Mouse (Mus musculus): ENCODE results near the gene Fam222a. TPM values are rescaled to one million over a fixed set of nuclear protein-coding genes. Genes with fewer than 3 reads are reported as not detected.

Fam222a gene
- polyA plus RNA-seq, 1 experiment = 3.4 TPM

- H3K27me3 ChIP-seq (ENCODE audit: control insufficient read depth, insufficient read depth, low read length, poor library complexity, severe bottlenecking) = no peaks in the 10 kb centered on the region
- no peak overlapping the region for H3K4me3 ChIP-seq (ENCODE audit: low read depth, low read length)
- no peak overlapping the region for H3K9ac ChIP-seq (ENCODE audit: low read depth, poor library complexity, severe bottlenecking)
- peaks cover 17% of the 10 kb centered on the region for H3K4me1 ChIP-seq (ENCODE audit: control insufficient read depth, insufficient read depth, low read length)
- H3K36me3 ChIP-seq (ENCODE audit: control insufficient read depth, insufficient read depth, low read length, poor library complexity, severe bottlenecking) = no peaks in the 10 kb centered on the region
- TF ChIP-seq POLR2A (IDR thresholded peaks at IDR 0.05; ENCODE audit: insufficient read depth, low read length) = no peak
- TF ChIP-seq EP300 (IDR thresholded peaks at IDR 0.05; ENCODE audit: insufficient read depth, low read depth, low read length) = no peak
- no peak for TF ChIP-seq CTCF (IDR thresholded peaks at IDR 0.05; ENCODE audit: low read depth, low read length)
- no peak overlapping the region for H3K27ac ChIP-seq (ENCODE audit: insufficient read depth, low read length)
- no peaks in the 10 kb centered on the region for H3K9me3 ChIP-seq (replicated peaks; ENCODE audit: control insufficient read depth, insufficient read depth, low read length, poor library complexity, severe bottlenecking)
Observed at GRCm38 (mm10) chr5:114575986-114576605, 8.3 kb downstream of the Fam222a start.

- H3K27me3 ChIP-seq (ENCODE audit: control insufficient read depth, insufficient read depth, low read length, poor library complexity, severe bottlenecking) = no peaks in the 10 kb centered on the region
- H3K27ac ChIP-seq (ENCODE audit: insufficient read depth, low read length) = no peak overlapping the region
- TF ChIP-seq EP300 (IDR thresholded peaks at IDR 0.05; ENCODE audit: insufficient read depth, low read depth, low read length) (no peak), CTCF (IDR thresholded peaks at IDR 0.05; ENCODE audit: low read depth, low read length) (no peak), POLR2A (IDR thresholded peaks at IDR 0.05; ENCODE audit: insufficient read depth, low read length) (no peak)
- H3K36me3 ChIP-seq (ENCODE audit: control insufficient read depth, insufficient read depth, low read length, poor library complexity, severe bottlenecking) = no peaks in the 10 kb centered on the region
- H3K9me3 ChIP-seq (replicated peaks; ENCODE audit: control insufficient read depth, insufficient read depth, low read length, poor library complexity, severe bottlenecking) = no peaks in the 10 kb centered on the region
- peaks cover 4% of the 10 kb centered on the region for H3K4me1 ChIP-seq (ENCODE audit: control insufficient read depth, insufficient read depth, low read length)
- no peak overlapping the region for H3K9ac ChIP-seq (ENCODE audit: low read depth, poor library complexity, severe bottlenecking)
- no peak overlapping the region; the same call in 1 of the 2 replicates for H3K4me3 ChIP-seq (ENCODE audit: low read depth, low read length)
Observed at GRCm38 (mm10) chr5:114578361-114578760, 10.5 kb downstream of the Fam222a start.

GRCm38 (mm10) chr5:114579714-114580357, 12.0 kb downstream of the Fam222a start:
- H3K9me3 ChIP-seq (replicated peaks; ENCODE audit: control insufficient read depth, insufficient read depth, low read length, poor library complexity, severe bottlenecking) = no peaks in the 10 kb centered on the region
- no peak overlapping the region for H3K4me3 ChIP-seq (ENCODE audit: low read depth, low read length)
- no peaks in the 10 kb centered on the region for H3K4me1 ChIP-seq (ENCODE audit: control insufficient read depth, insufficient read depth, low read length)
- H3K27me3 ChIP-seq (ENCODE audit: control insufficient read depth, insufficient read depth, low read length, poor library complexity, severe bottlenecking) = no peaks in the 10 kb centered on the region
- no peaks in the 10 kb centered on the region for H3K36me3 ChIP-seq (ENCODE audit: control insufficient read depth, insufficient read depth, low read length, poor library complexity, severe bottlenecking)
- no peak overlapping the region for H3K27ac ChIP-seq (ENCODE audit: insufficient read depth, low read length)
- TF ChIP-seq EP300 (IDR thresholded peaks at IDR 0.05; ENCODE audit: insufficient read depth, low read depth, low read length) (no peak), POLR2A (IDR thresholded peaks at IDR 0.05; ENCODE audit: insufficient read depth, low read length) (no peak), CTCF (IDR thresholded peaks at IDR 0.05; ENCODE audit: low read depth, low read length) (no peak)
- H3K9ac ChIP-seq (ENCODE audit: low read depth, poor library complexity, severe bottlenecking) = no peak overlapping the region

- H3K27ac ChIP-seq (ENCODE audit: insufficient read depth, low read length) = no peak overlapping the region
Observed at GRCm38 (mm10) chr5:114581486-114581885, 13.7 kb downstream of the Fam222a start.

GRCm38 (mm10) chr5:114583046-114583445, 15.2 kb downstream of the Fam222a start:
- no peak overlapping the region for H3K27ac ChIP-seq (ENCODE audit: insufficient read depth, low read length)

More at GRCm38 (mm10) chr5:114581486-114581885, 13.7 kb downstream of the Fam222a start:
- TF ChIP-seq CTCF (IDR thresholded peaks at IDR 0.05; ENCODE audit: low read depth, low read length) (no peak), EP300 (IDR thresholded peaks at IDR 0.05; ENCODE audit: insufficient read depth, low read depth, low read length) (no peak), POLR2A (IDR thresholded peaks at IDR 0.05; ENCODE audit: insufficient read depth, low read length) (no peak)
- H3K4me3 ChIP-seq (ENCODE audit: low read depth, low read length) = no peak overlapping the region
- no peaks in the 10 kb centered on the region for H3K9me3 ChIP-seq (replicated peaks; ENCODE audit: control insufficient read depth, insufficient read depth, low read length, poor library complexity, severe bottlenecking)
- H3K4me1 ChIP-seq (ENCODE audit: control insufficient read depth, insufficient read depth, low read length) = no peaks in the 10 kb centered on the region
- no peaks in the 10 kb centered on the region for H3K27me3 ChIP-seq (ENCODE audit: control insufficient read depth, insufficient read depth, low read length, poor library complexity, severe bottlenecking)
- no peak overlapping the region for H3K9ac ChIP-seq (ENCODE audit: low read depth, poor library complexity, severe bottlenecking)
- no peaks in the 10 kb centered on the region for H3K36me3 ChIP-seq (ENCODE audit: control insufficient read depth, insufficient read depth, low read length, poor library complexity, severe bottlenecking)

More at GRCm38 (mm10) chr5:114583046-114583445, 15.2 kb downstream of the Fam222a start:
- Histone ChIP-seq H3K36me3 (ENCODE audit: control insufficient read depth, insufficient read depth, low read length, poor library complexity, severe bottlenecking) (no peaks in the 10 kb centered on the region), H3K4me1 (ENCODE audit: control insufficient read depth, insufficient read depth, low read length) (no peaks in the 10 kb centered on the region), H3K4me3 (ENCODE audit: low read depth, low read length) (no peak overlapping the region), H3K9ac (ENCODE audit: low read depth, poor library complexity, severe bottlenecking) (no peak overlapping the region), H3K9me3 (replicated peaks; ENCODE audit: control insufficient read depth, insufficient read depth, low read length, poor library complexity, severe bottlenecking) (no peaks in the 10 kb centered on the region), H3K27me3 (ENCODE audit: control insufficient read depth, insufficient read depth, low read length, poor library complexity, severe bottlenecking) (no peaks in the 10 kb centered on the region)
- TF ChIP-seq POLR2A (IDR thresholded peaks at IDR 0.05; ENCODE audit: insufficient read depth, low read length) (no peak), EP300 (IDR thresholded peaks at IDR 0.05; ENCODE audit: insufficient read depth, low read depth, low read length) (no peak), CTCF (IDR thresholded peaks at IDR 0.05; ENCODE audit: low read depth, low read length) (no peak)

All from ES-Bruce4 (cell line).